Mouse (Mus musculus): ENCODE results near the gene Nkapd1.

- no peak for TF ChIP-seq GATA1 (IDR thresholded peaks at IDR 0.05; ENCODE audit: borderline replicate concordance, low read length)
- TF ChIP-seq FLI1 (IDR thresholded peaks at IDR 0.05; ENCODE audit: low read length) = no peak
These were observed 1.1 kb downstream of the Nkapd1 start for GRCm38 (mm10) chr9:50616161-50616560.
